Mouse (Mus musculus) adrenal gland, postnatal 36 days (tissue): Measurements from ENCODE around the gene Kdm4a. TPM values are rescaled to one million over a fixed set of nuclear protein-coding genes. Genes with fewer than 3 reads are reported as not detected.

ENCODE experiments used
- DNase-seq, 2 experiments: peaks; one replicate each; pipeline ENCODE4 v3.0.0; 2021; ENCODE audit warnings: mixed read lengths in 1 of 2
- long read RNA-seq, 2 experiments: library from polyadenylated mRNA; stranded (forward); transcript quantifications; one replicate each; pipeline ENCODE4 v2.0.0; 2021; ENCODE audit warnings: borderline sequencing depth in 2 of 2
- total RNA-seq, 2 experiments: library from RNA; stranded (reverse); gene quantifications; 2 replicates each; pipeline ENCODE4 v1.2.3; 2021

Kdm4a gene
- total RNA-seq, result 10 to 100 TPM; 35.7 to 43.4 TPM
- long read RNA-seq, experiment 1, partial matches to known transcripts, result 1 of 4 reads
- long read RNA-seq, experiment 1, other reads (novel, unspliced or antisense), result 3 of 4 reads
- long read RNA-seq, experiment 2, result 0 reads

- peak; percentile 93 to 95 for DNase-seq
Measured at GRCm38 (mm10) chr4:118179467-118180300, at the start of gene Kdm4a. TSS of gene Kdm4a (minus strand) at chr4:118180043.

GRCm38 (mm10) chr4:118229035-118229770, 49.4 kb upstream of the Kdm4a start:
- no peak for DNase-seq

- no peak for DNase-seq
Measured at GRCm38 (mm10) chr4:118227398-118227797, 47.6 kb upstream of the Kdm4a start.

GRCm38 (mm10) chr4:118221261-118221660, 41.4 kb upstream of the Kdm4a start:
- DNase-seq, result no peak

- no peak for DNase-seq
Measured at GRCm38 (mm10) chr4:118220756-118221155, 40.9 kb upstream of the Kdm4a start.

GRCm38 (mm10) chr4:118219487-118219886, 39.6 kb upstream of the Kdm4a start:
- no peak for DNase-seq

- no peak for DNase-seq
Measured at GRCm38 (mm10) chr4:118218521-118218920, 38.7 kb upstream of the Kdm4a start.

- peak; percentile 77 to 86 for DNase-seq
Measured at GRCm38 (mm10) chr4:118216726-118217595, 37.1 kb upstream of the Kdm4a start.

GRCm38 (mm10) chr4:118214891-118215290, 35.0 kb upstream of the Kdm4a start:
- DNase-seq, result no peak

- DNase-seq, result peak in 1 of 2 experiments; percentile 19
Measured at GRCm38 (mm10) chr4:118206918-118207640, 27.2 kb upstream of the Kdm4a start.

GRCm38 (mm10) chr4:118205906-118206305, 26.1 kb upstream of the Kdm4a start:
- no peak for DNase-seq

- no peak for DNase-seq
Measured at GRCm38 (mm10) chr4:118199093-118199492, 19.2 kb upstream of the Kdm4a start.

- DNase-seq, result no peak
Measured at GRCm38 (mm10) chr4:118198606-118199005, 18.8 kb upstream of the Kdm4a start.

- DNase-seq, result no peak
Measured at GRCm38 (mm10) chr4:118196185-118196584, 16.3 kb upstream of the Kdm4a start.

GRCm38 (mm10) chr4:118180301-118181080, 648 bp upstream of the Kdm4a start:
- DNase-seq, result no peak

GRCm38 (mm10) chr4:118178952-118179466, 834 bp downstream of the Kdm4a start:
- DNase-seq, result no peak

GRCm38 (mm10) chr4:118172461-118172860, 7.4 kb downstream of the Kdm4a start:
- DNase-seq, result no peak

GRCm38 (mm10) chr4:118171006-118171405, 8.8 kb downstream of the Kdm4a start:
- DNase-seq, result peak; percentile 22 to 42

- DNase-seq, result no peak
Measured at GRCm38 (mm10) chr4:118162123-118162522, 17.7 kb downstream of the Kdm4a start.

GRCm38 (mm10) chr4:118157666-118158065, 22.2 kb downstream of the Kdm4a start:
- DNase-seq, result no peak
